Mouse (Mus musculus): ENCODE measurements around the gene Cdyl.

- TF ChIP-seq EP300 (IDR thresholded peaks at IDR 0.05; ENCODE audit: low read depth) = no peak
- TF ChIP-seq CTCF (IDR thresholded peaks at IDR 0.05; ENCODE audit: low read depth) = no peak
Observed at GRCm38 (mm10) chr13:35832676-35833075, 173.0 kb downstream of the Cdyl start.
